Mouse (Mus musculus): Measurements from ENCODE around the gene Jdp2. TPM values are rescaled to one million over a fixed set of nuclear protein-coding genes. Genes with fewer than 3 reads are reported as not detected.
"Not testable (repeated sequence)": the region's sequence is repeated elsewhere in the genome, so short reads cannot be mapped to it uniquely, and the experiment has no call there.

Gene Jdp2
- polyA plus RNA-seq, 1 experiment from 2014 or later, result 50.7 TPM

DNA sequence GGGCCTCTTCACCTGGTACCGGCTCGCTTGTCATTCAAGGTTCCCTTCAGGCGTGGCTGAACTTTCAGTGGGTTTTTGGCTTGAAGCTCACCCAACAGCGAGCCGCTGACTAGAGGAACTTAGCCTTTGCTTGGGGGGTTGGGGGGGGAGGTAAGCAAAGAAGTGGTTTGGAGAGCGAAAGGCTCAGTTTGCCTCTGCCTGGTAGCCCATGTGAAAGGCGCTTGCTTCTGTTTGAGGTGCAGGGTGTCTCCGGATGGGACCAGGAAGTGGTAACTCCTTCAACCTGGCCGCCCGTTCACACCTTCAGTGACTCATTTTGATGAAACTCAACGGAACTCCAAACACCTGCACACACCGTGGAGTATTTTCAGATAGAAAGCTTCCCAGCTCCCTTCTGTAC lies 62.0 kb downstream of the Jdp2 start:
- in situ Hi-C loops (cut with MboI; ENCODE audit: low pct_unique_long_range_greater_than_20kb), result no loop called here
- DNase-seq (ENCODE audit: low read depth, low spot score) (no peak), ATAC-seq (no peak)
- POLR2A ChIA-PET, result no interaction called here
- CTCF ChIA-PET, result interaction anchor here (0.9 kb wide), 1 partner anchor 59 kb away, joined by 4 read pairs; no protein-coding TSS in a partner anchor
- no peak for TF ChIP-seq CTCF (IDR thresholded peaks at IDR 0.05)
- no peaks in the 10 kb centered on the region for H3K27me3 ChIP-seq

DNA sequence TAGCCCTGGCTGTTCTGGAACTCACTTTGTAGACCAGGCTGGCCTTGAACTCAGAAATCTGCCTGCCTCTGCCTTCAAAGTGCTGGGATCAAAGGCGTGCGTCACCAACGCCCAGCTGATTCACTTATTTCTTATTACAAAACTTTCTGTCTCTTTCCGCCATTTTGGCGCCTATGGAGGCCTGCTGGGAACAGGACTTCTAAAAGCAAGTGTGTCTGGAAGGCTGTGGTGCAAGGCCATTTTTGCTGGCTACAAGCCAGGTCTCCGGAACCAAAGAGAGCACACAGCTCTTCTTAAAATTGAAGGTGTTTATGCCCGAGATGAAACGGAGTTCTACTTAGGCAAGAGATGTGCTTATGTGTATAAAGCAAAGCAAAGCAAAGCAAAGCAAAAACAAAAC lies 63.4 kb downstream of the Jdp2 start:
- in situ Hi-C loops (cut with MboI; ENCODE audit: low pct_unique_long_range_greater_than_20kb); H3K27me3 ChIP-seq; DNase-seq (ENCODE audit: low read depth, low spot score); ATAC-seq: not testable (repeated sequence)
- POLR2A ChIA-PET, result interaction anchor here (0.7 kb wide), 1 partner anchor 54 kb away, joined by 3 read pairs; no protein-coding TSS in a partner anchor
- CTCF ChIA-PET, result interaction anchor here (1.0 to 1.6 kb wide), 2 partner anchors 16 to 155 kb away, joined by 3 to 11 read pairs; no protein-coding TSS in a partner anchor

DNA sequence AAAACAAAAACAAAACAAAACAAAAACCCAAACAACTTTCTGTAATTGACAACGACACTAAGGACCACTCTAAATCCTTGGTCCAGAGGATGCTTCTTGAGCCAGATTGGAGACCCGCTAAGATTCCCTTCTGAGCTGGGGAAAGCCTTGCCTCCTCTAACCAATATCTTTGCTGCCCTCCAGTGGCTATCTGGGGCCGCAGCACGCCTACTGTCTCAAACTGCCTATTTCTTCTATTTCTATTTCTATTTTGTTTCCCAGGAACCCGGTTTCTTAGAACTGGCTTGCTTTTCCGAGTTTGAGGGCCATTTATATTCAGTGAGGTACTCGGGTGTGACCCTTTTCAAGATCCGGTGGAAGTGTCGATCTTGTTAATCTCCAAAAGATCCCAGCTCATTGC lies 64.1 kb downstream of the Jdp2 start:
- ChIA-PET CTCF (interaction anchor here (1.0 to 1.6 kb wide), 4 partner anchors 14 to 156 kb away, joined by 3 to 11 read pairs (median 4); no protein-coding TSS in a partner anchor), POLR2A (no interaction called here)
- no peaks in the 10 kb centered on the region for H3K27me3 ChIP-seq
- peak; percentile 93 for TF ChIP-seq CTCF (IDR thresholded peaks at IDR 0.05)
- in situ Hi-C loops (cut with MboI; ENCODE audit: low pct_unique_long_range_greater_than_20kb), result no loop called here
- ATAC-seq (no peak), DNase-seq (ENCODE audit: low read depth, low spot score) (peak; percentile 3)

DNA sequence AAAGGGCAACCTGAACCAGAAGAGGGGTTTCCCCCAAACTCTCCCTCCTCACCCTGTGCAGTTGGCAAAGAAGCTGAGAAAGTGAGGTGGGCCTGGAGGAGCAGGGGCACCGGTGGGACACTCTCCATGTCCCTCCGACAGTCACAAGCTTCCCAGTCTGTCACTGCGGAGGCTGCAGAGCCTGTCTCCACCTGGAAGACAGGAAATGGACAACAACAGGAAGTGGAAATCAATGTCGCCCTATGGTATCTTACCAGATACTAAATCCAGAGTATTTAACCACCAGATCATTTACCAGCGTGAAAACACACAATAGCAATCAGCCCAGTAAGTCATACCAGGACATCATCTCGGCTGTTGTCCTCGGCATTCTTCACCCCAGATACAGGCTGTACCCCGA lies 67.3 kb downstream of the Jdp2 start:
- no peak for ATAC-seq
- no peaks in the 10 kb centered on the region for H3K27me3 ChIP-seq
- in situ Hi-C loops (cut with MboI; ENCODE audit: low pct_unique_long_range_greater_than_20kb), result no loop called here
- ChIA-PET CTCF (no interaction called here), POLR2A (no interaction called here)
- no peak for TF ChIP-seq CTCF (IDR thresholded peaks at IDR 0.05)
- no peak for DNase-seq (ENCODE audit: low read depth, low spot score)

DNA sequence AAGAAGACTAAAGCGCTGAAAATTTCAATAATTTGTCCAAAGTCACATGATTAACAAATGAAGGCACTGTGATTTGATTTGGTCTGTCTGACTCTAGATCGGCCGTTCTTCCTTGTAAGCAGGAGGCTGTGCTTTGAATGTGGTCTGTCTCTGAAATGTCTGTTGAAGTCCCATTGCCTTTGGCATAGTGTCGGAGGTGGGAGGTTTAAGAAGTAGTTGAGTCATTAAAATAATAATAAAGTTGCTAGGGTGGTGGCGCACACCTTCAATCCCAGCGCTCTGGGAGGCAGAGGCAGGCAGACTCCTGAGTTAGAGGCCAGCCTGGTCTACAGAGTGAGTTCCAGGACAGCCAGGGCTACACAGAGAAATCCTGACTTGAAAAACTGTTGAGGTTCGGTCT lies 68.2 kb downstream of the Jdp2 start:
- ATAC-seq, result no peak
- H3K27me3 ChIP-seq, result no peaks in the 10 kb centered on the region
- POLR2A ChIA-PET, result no interaction called here
- no peak for DNase-seq (ENCODE audit: low read depth, low spot score)
- in situ Hi-C loops (cut with MboI; ENCODE audit: low pct_unique_long_range_greater_than_20kb), result no loop called here
- TF ChIP-seq CTCF (IDR thresholded peaks at IDR 0.05), result no peak
- CTCF ChIA-PET, result interaction anchor here (1.0 kb wide), 1 partner anchor 171 kb away, joined by 3 read pairs; no protein-coding TSS in a partner anchor

DNA sequence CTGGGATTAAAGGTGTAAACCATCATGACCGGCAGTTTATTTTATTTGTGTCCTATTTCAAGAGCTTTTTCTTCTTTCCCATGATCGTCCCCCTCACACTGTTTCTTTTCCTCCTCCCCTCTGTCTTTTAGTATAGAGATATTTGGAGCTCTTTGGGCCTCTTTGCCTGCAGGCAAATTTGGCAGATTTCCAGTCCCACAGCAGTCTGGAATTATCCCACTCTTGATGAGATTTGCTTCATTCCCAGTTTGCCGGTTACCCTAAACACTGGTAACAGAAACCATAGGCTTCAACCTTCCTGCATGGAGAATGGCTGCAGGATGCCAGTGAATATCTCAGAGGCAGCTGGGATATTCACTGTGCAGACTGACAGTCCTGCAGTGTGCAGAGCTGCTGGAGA lies 69.9 kb downstream of the Jdp2 start:
- ATAC-seq (no peak), DNase-seq (ENCODE audit: low read depth, low spot score) (no peak)
- in situ Hi-C loops (cut with MboI; ENCODE audit: low pct_unique_long_range_greater_than_20kb), result no loop called here
- no peaks in the 10 kb centered on the region for H3K27me3 ChIP-seq
- TF ChIP-seq CTCF (IDR thresholded peaks at IDR 0.05), result no peak
- ChIA-PET CTCF (interaction anchor here (1.4 to 1.7 kb wide), 2 partner anchors 95 to 161 kb away, joined by 3 read pairs; no protein-coding TSS in a partner anchor), POLR2A (no interaction called here)

DNA sequence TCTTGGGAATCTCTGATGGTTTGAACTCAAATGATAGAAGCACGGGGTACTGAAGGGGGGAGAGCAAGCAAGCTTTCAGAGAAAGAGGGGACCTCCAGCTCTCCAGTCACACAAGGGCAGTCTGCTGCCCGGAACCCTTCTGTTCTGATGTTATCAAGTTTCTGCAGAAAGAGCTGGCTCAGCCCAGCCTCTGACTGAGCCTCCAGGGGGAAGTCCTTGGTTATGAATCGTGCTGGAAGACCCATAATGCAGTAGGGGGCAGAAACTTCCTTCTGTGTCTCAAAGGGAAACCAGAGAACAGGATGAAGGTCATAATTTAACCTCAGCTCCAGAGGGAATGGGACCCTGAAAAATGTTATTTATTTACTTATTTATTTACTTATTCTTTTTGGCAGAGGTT lies 71.3 kb downstream of the Jdp2 start:
- no peaks in the 10 kb centered on the region for H3K27me3 ChIP-seq
- ATAC-seq (no peak), DNase-seq (ENCODE audit: low read depth, low spot score) (no peak)
- in situ Hi-C loops (cut with MboI; ENCODE audit: low pct_unique_long_range_greater_than_20kb), result no loop called here
- TF ChIP-seq CTCF (IDR thresholded peaks at IDR 0.05), result no peak
- CTCF ChIA-PET, result interaction anchor here (0.7 to 1.2 kb wide), 2 partner anchors 149 to 174 kb away, joined by 3 read pairs; no protein-coding TSS in a partner anchor
- POLR2A ChIA-PET, result no interaction called here

DNA sequence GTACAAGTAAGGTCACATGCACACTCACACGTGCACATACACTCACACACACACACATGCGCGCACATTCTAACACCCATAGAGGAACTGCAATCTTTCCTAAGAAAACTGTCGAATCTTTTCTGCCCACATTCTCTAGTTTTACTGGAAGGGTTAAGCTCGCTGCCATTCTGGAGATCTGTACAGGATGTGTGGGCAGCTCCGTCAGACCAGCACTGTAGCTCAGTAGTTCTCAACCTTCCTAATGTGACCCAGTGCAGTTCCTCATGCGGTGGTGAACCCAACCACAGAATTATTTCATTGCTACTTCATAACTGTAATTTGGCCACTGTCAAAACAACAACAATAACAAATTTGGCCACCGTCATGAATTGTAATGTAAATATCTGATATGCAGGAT lies 75.1 kb downstream of the Jdp2 start:
- DNase-seq (ENCODE audit: low read depth, low spot score) (no peak), ATAC-seq (no peak)
- TF ChIP-seq CTCF (IDR thresholded peaks at IDR 0.05), result no peak
- ChIA-PET CTCF (no interaction called here), POLR2A (no interaction called here)
- H3K27me3 ChIP-seq, result peaks cover 10% of the 10 kb centered on the region
- in situ Hi-C loops (cut with MboI; ENCODE audit: low pct_unique_long_range_greater_than_20kb), result no loop called here

DNA sequence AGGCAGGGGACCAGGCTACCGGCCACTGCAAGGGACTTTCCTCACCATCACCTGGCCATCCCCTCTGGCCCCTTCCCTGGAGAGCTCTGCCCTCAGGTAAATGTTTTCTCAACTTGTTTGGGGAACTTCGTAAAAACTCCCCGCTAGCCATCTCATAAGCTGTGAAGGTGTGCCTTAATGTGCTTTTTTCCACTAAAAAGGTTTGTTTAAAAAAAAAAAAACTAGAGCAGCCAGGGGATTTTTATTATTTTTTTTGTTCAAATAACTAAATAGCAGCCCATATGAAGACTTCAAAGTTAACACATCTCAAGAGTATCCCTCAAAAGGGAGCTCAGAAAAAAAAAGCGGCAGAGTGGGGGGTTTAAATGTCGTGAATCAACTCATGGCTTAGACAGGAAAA lies 80.3 kb downstream of the Jdp2 start:
- no peak for ATAC-seq
- peaks cover 11% of the 10 kb centered on the region for H3K27me3 ChIP-seq
- CTCF ChIA-PET, result no interaction called here
- in situ Hi-C loops (cut with MboI; ENCODE audit: low pct_unique_long_range_greater_than_20kb), result no loop called here
- TF ChIP-seq CTCF (IDR thresholded peaks at IDR 0.05), result no peak
- no peak for DNase-seq (ENCODE audit: low read depth, low spot score)
- POLR2A ChIA-PET, result no interaction called here

DNA sequence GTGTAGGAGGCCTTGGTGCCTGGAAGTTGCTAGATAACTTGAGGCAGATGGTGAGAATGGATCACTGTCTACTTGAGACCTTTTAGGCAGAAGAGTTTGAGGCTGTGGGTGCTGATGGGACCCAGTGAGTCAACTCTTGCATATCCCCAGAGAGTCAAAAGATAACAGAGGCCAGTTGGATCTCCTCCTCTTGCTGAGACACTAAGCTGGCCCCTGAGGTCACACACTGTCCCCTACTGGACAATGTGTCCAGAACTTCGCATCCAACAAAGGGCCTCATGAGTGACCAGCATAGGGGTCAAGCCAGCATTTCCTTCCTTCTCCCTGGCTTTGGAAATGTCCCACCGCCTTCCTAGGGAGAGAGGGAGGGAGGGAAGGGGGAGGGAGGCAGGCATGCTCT lies 81.0 kb downstream of the Jdp2 start:
- in situ Hi-C loops (cut with MboI; ENCODE audit: low pct_unique_long_range_greater_than_20kb), result no loop called here
- POLR2A ChIA-PET, result no interaction called here
- DNase-seq (ENCODE audit: low read depth, low spot score) (no peak), ATAC-seq (no peak)
- no peak for TF ChIP-seq CTCF (IDR thresholded peaks at IDR 0.05)
- CTCF ChIA-PET, result no interaction called here
- peaks cover 14% of the 10 kb centered on the region for H3K27me3 ChIP-seq

DNA sequence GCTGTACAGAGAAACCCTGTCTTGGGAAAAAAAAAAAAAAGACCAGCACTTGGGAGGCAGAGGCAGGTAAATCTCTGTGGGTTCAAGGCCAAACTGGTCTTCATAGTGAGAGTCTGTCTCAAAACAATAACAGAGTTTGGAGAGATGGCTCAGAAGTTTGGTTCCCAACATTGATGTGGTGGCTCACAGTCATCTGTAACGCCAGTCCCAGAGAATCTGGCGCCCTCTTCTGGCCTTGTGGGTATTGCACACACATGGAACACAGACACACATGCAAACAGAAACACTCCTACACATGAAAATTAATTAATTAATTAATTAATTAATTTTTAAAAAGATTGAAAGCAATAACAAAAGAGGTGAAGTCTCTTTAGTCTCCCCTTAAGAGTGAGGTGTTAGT lies 83.5 kb downstream of the Jdp2 start:
- ChIA-PET CTCF (no interaction called here), POLR2A (no interaction called here)
- peaks cover 14% of the 10 kb centered on the region for H3K27me3 ChIP-seq
- ATAC-seq (no peak), DNase-seq (ENCODE audit: low read depth, low spot score) (no peak)
- peak; percentile 41 for TF ChIP-seq CTCF (IDR thresholded peaks at IDR 0.05)
- in situ Hi-C loops (cut with MboI; ENCODE audit: low pct_unique_long_range_greater_than_20kb), result no loop called here
